Mouse (Mus musculus) cerebellum, adult 2 months (tissue): ENCODE measurements around the gene Ggt1. TPM values are rescaled to one million over a fixed set of nuclear protein-coding genes. Genes with fewer than 3 reads are reported as not detected.
A peak's percentile ranks its signal among the peaks of the same experiment; 100 is the strongest.

ENCODE experiments used
- DNase-seq, 2 experiments: peaks; one replicate each; pipeline ENCODE4 v3.0.0; 2021
- H3K27ac ChIP-seq: fragments of 200-500 bp; 2 replicates; pipeline ENCODE4 v1.5.1; 2012; ENCODE audit warnings: low read length, control low read depth, inconsistent platforms; ENCODE audit not compliant: insufficient read depth
- H3K27me3 ChIP-seq: fragments of 200-500 bp; 2 replicates; pipeline ENCODE4 v1.6.1; 2012; ENCODE audit warnings: inconsistent platforms, mild to moderate bottlenecking, low read length, moderate library complexity; ENCODE audit not compliant: control insufficient read depth, insufficient read depth
- H3K4me1 ChIP-seq: fragments of 200-500 bp; 2 replicates; pipeline ENCODE4 v1.6.1; 2011; ENCODE audit warnings: low read length; ENCODE audit not compliant: control insufficient read depth, insufficient read depth
- H3K4me3 ChIP-seq: fragments of 200-500 bp; replicated peaks from 2 replicates; pipeline ENCODE3; 2011; ENCODE audit warnings: mild to moderate bottlenecking, low read depth, low read length, control low read depth; ENCODE audit not compliant: insufficient read depth
- CTCF ChIP-seq: fragments of 200-500 bp; IDR thresholded peaks from 2 replicates; pipeline ENCODE4 v1.5.1; 2011; ENCODE audit warnings: low read depth, mild to moderate bottlenecking, control low read depth, low read length, moderate library complexity, borderline replicate concordance; ENCODE audit not compliant: insufficient read depth
- POLR2A ChIP-seq: fragments of 200-500 bp; IDR thresholded peaks from 2 replicates; pipeline ENCODE4 v1.6.1; 2011; ENCODE audit warnings: low read length, control low read depth, borderline replicate concordance; ENCODE audit not compliant: insufficient read depth
- whole genome bisulfite sequencing: fragments of 180-500 bp; shearing (Covaris S2); methylation state at CpG from one replicate; pipeline ENCODE4 v1.1.7; 2018; 5-methylcytosine and 5-hydroxymethylcytosine counted together
- polyA plus RNA-seq: library from polyadenylated mRNA; depleted of rRNA; stranded (reverse); fragments of >200 nt; gene quantifications from 2 replicates; pipeline ENCODE4 v1.2.3, GENCODE M21; 2012

The Ggt1 gene
- polyA plus RNA-seq, 1 experiment = 3.5 TPM

- no peaks in the 10 kb centered on the region for H3K27me3 ChIP-seq
- H3K4me3 ChIP-seq = no peak overlapping the region
- peak; percentile 37 to 49 for DNase-seq
- WGBS = 32% methylated on average over 8 of the region's 8 CpGs
- H3K27ac ChIP-seq = no peak overlapping the region
- no peak for TF ChIP-seq POLR2A
- TF ChIP-seq CTCF = no peak
- H3K4me1 ChIP-seq = no peaks in the 10 kb centered on the region
Measured at GRCm38 (mm10) chr10:75595981-75596380, 34.6 kb downstream of the Ggt1 start.

GRCm38 (mm10) chr10:75600189-75600730 is 38.9 kb downstream of the Ggt1 start:
- WGBS = 68% methylated on average over 7 of the region's 7 CpGs
- Histone ChIP-seq H3K27me3 (no peaks in the 10 kb centered on the region), H3K4me3 (no peak overlapping the region), H3K27ac (no peak overlapping the region), H3K4me1 (no peaks in the 10 kb centered on the region)
- TF ChIP-seq POLR2A (no peak), CTCF (no peak)
- DNase-seq = no peak

GRCm38 (mm10) chr10:75605162-75605846 is 43.9 kb downstream of the Ggt1 start:
- TF ChIP-seq POLR2A = no peak
- TF ChIP-seq CTCF = 0 out of 2 replicates have a peak, but pooled peaks have one; percentile 13
- no peak overlapping the region for H3K27ac ChIP-seq
- H3K4me1 ChIP-seq = no peaks in the 10 kb centered on the region
- no peaks in the 10 kb centered on the region for H3K27me3 ChIP-seq
- no peak overlapping the region for H3K4me3 ChIP-seq
- DNase-seq = no peak
- 34% methylated on average over 11 of the region's 11 CpGs for WGBS

- no peak for TF ChIP-seq POLR2A
Measured at GRCm38 (mm10) chr10:75607253-75607652, 45.8 kb downstream of the Ggt1 start.

DNA sequence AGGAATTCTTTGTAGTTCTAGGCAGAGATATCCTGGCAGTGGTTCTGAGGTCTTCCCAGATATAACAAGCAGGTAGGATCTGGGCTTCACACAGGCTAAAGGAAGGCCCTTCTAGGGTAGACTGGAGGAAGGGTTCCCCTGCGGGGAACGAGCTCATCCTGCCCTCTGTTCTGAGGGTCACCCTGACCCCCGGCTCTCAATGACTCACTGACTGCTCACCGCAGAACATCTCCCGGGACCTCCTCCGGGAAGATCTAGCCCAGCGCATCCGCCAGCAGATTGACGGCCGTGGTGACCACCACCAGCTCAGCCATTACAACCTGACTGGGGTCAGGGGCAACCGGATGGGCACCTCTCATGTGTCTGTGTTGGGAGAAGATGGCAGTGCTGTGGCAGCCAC is 47.6 kb downstream of the Ggt1 start:
- Histone ChIP-seq H3K27ac (no peak overlapping the region), H3K27me3 (no peaks in the 10 kb centered on the region), H3K4me1 (no peaks in the 10 kb centered on the region), H3K4me3 (no peak overlapping the region)
- WGBS = 91% methylated on average over 11 of the region's 11 CpGs
- no peak for TF ChIP-seq POLR2A
- TF ChIP-seq CTCF = no peak
- no peak for DNase-seq

More at GRCm38 (mm10) chr10:75607253-75607652, 45.8 kb downstream of the Ggt1 start:
- no peak overlapping the region for H3K4me3 ChIP-seq
- H3K4me1 ChIP-seq = no peaks in the 10 kb centered on the region
- DNase-seq = no peak
- WGBS = 91% methylated on average over 4 of the region's 4 CpGs
- no peak overlapping the region for H3K27ac ChIP-seq
- H3K27me3 ChIP-seq = no peaks in the 10 kb centered on the region

DNA sequence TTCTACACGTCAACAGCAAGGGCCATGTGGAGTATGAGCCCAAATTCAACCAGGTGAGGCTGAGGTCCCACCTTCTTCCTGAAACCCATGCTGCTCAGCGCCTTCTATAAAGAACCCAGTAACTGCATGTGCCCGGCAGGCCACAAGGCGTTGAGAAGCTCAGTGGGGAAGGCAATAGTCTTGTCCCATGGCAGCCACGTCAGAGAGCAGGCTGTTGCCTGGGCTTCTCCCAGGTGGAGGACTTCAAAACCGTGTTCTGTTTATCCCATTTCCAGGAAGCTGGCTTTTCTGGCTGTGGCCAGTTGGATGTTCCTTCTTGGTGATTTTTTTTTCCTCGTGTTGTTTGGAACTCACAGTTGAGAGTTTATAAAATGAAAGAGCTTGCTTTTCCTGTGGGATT is 49.1 kb downstream of the Ggt1 start:
- TF ChIP-seq POLR2A (no peak), CTCF (no peak)
- H3K4me3 ChIP-seq = no peak overlapping the region

GRCm38 (mm10) chr10:75616044-75616443 is 54.6 kb downstream of the Ggt1 start:
- H3K4me1 ChIP-seq = peaks cover 5% of the 10 kb centered on the region
- H3K4me3 ChIP-seq = no peak overlapping the region
- 92% methylated on average over 4 of the region's 4 CpGs for WGBS
- no peak for DNase-seq
- TF ChIP-seq POLR2A = no peak
- TF ChIP-seq CTCF = no peak
- no peak overlapping the region for H3K27ac ChIP-seq
- no peaks in the 10 kb centered on the region for H3K27me3 ChIP-seq

More for the DNA sequence above, 49.1 kb downstream of the Ggt1 start:
- no peak overlapping the region for H3K27ac ChIP-seq
- H3K4me1 ChIP-seq = peaks cover 5% of the 10 kb centered on the region
- no peaks in the 10 kb centered on the region for H3K27me3 ChIP-seq
- DNase-seq = no peak
- 70% methylated on average over 7 of the region's 7 CpGs for WGBS

DNA sequence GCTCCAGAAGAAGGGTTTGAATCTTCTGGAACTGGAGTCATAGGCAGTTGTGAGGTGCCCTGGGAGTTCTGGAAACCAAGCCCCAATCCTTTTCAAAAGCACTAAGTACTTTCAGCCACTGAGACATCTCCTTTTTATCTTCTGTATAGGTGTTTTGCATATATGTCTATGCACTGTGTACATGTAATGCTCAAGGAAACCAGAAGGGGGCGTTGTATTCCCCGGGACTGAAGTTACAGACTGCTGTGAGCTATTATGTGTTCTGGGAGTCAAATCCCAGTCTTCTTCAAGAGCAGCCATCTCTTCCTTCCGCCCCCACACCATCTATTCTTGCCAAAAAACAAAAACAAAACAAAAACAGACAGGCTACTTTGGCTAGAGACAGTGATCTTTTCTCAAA is 59.4 kb downstream of the Ggt1 start:
- 39% methylated on average over 3 of the region's 3 CpGs for WGBS
- Histone ChIP-seq H3K27me3 (no peaks in the 10 kb centered on the region), H3K4me3 (no peak overlapping the region), H3K27ac (no peak overlapping the region), H3K4me1 (no peaks in the 10 kb centered on the region)
- no peak for TF ChIP-seq CTCF
- TF ChIP-seq POLR2A = no peak
- no peak for DNase-seq
